Mouse (Mus musculus): ENCODE results near the gene Stk38. TPM values are rescaled to one million over a fixed set of nuclear protein-coding genes. Genes with fewer than 3 reads are reported as not detected.
A peak's percentile ranks its signal among the peaks of the same experiment; 100 is the strongest.

Gene Stk38
- polyA plus RNA-seq, 1 experiment from 2014 or later = 71.0 TPM

- no peaks in the 10 kb centered on the region; the same call in 1 of the 2 replicates for H3K27me3 ChIP-seq (replicated peaks)
- H3K4me3 ChIP-seq = no peak overlapping the region
- H3K4me2 ChIP-seq = peak overlapping the region; percentile 31
- peaks cover 35% of the 10 kb centered on the region for H3K4me1 ChIP-seq
- H3K36me3 ChIP-seq = no peaks in the 10 kb centered on the region
- H3K9me3 ChIP-seq = no peaks in the 10 kb centered on the region
- ATAC-seq (ENCODE audit: extremely low read depth, insufficient number of reproducible peaks, low FRiP score, low TSS enrichment) = no peak
- peak overlapping the region; percentile 75 for H3K27ac ChIP-seq (replicated peaks)
- no peak overlapping the region for H3K9ac ChIP-seq
- 60% methylated on average over 22 of the region's 22 CpGs for WGBS
Observed at GRCm38 (mm10) chr17:29024047-29024892, 16.5 kb upstream of the Stk38 start.

DNA sequence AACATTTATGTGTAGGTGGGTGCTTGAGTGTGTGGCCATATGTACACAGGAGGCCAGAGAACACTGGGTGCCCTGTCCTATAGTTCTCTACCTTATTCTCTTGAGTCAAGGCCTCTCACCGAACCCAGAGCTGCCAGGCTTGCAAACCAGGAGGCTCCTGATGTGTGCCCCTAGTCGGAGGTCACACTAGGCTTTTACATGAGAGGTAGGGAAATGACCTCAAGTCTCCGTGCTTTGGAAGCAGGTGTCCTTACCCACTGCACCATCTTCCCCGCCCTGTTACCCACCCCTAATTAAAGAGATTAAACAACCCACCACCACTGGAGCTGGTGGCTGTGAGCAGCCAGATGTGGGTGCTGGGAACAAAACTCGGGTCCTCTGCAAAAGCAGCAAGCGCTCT, 15.6 kb upstream of the Stk38 start:
- Histone ChIP-seq H3K9ac (no peak overlapping the region), H3K4me3 (no peak overlapping the region), H3K4me2 (no peak overlapping the region), H3K27me3 (replicated peaks) (no peaks in the 10 kb centered on the region; the same call in 1 of the 2 replicates), H3K9me3 (no peaks in the 10 kb centered on the region), H3K36me3 (no peaks in the 10 kb centered on the region), H3K4me1 (peaks cover 42% of the 10 kb centered on the region), H3K27ac (replicated peaks) (no peak overlapping the region)
- ATAC-seq (ENCODE audit: extremely low read depth, insufficient number of reproducible peaks, low FRiP score, low TSS enrichment) = no peak
- 79% methylated on average over 6 of the region's 6 CpGs for WGBS

DNA sequence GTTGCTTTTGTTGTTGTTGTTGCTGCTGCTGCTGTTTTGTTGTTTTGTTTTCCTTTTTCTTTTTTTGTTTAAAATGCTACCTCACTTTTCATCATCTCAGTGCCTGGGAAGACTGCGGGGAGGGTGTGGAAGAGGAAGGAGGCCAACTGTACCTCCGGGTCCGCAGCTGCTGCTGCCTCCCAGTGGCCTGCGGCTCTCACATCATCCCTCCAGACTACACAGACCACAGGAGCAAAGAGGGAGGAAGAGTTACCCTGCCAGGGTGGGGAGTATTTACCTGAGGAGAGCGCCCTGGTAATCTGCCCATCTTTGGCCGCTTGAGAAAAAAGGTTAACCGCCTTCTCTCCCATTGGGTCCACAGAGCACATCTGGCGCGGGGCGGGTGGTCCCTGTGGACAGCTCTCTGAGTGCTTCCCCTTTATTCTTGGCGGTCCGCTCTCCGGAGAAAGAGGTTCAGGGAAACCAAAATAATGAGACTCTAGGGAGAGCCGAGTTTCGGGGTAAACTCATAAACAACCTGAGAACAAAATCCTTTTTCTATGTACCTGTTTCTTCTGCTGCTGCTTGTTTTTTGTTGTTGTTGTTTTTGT, 14.5 kb upstream of the Stk38 start:
- Histone ChIP-seq H3K4me3 (no peak overlapping the region), H3K4me2 (peak overlapping the region; percentile 49), H3K27me3 (replicated peaks) (no peaks in the 10 kb centered on the region; the same call in 1 of the 2 replicates), H3K4me1 (peaks cover 46% of the 10 kb centered on the region), H3K27ac (replicated peaks) (no peak overlapping the region), H3K9ac (peak overlapping the region; percentile 54; the same call in 1 of the 2 replicates), H3K9me3 (no peaks in the 10 kb centered on the region), H3K36me3 (no peaks in the 10 kb centered on the region)
- no peak for ATAC-seq (ENCODE audit: extremely low read depth, insufficient number of reproducible peaks, low FRiP score, low TSS enrichment)
- 27% methylated on average over 15 of the region's 15 CpGs for WGBS

DNA sequence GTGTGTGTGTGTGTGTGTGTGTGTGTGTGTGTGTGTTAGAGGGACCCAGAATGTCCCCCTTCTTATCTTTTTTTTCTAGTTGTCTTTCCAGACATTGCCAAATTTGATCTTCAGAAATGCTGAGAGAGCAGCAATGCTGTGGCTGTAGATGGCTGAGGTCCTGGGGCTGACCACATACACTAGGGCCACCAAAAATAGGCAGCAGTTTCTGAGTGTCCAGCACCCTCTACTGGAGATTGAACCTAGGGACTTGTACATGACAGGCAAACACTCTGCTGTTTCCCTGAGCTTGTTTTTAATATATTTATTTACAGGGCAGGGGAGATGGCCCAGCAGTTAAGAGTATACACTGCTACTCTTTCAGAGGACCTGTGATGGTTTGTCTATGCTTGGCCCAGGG, 12.6 kb upstream of the Stk38 start:
- no peaks in the 10 kb centered on the region for H3K9me3 ChIP-seq
- no peak overlapping the region for H3K4me3 ChIP-seq
- ATAC-seq (ENCODE audit: extremely low read depth, insufficient number of reproducible peaks, low FRiP score, low TSS enrichment) = no peak
- no peaks in the 10 kb centered on the region; the same call in 1 of the 2 replicates for H3K27me3 ChIP-seq (replicated peaks)
- no peaks in the 10 kb centered on the region for H3K36me3 ChIP-seq
- no peak overlapping the region for H3K4me2 ChIP-seq
- H3K9ac ChIP-seq = no peak overlapping the region
- H3K4me1 ChIP-seq = peaks cover 33% of the 10 kb centered on the region
- no peak overlapping the region for H3K27ac ChIP-seq (replicated peaks)

DNA sequence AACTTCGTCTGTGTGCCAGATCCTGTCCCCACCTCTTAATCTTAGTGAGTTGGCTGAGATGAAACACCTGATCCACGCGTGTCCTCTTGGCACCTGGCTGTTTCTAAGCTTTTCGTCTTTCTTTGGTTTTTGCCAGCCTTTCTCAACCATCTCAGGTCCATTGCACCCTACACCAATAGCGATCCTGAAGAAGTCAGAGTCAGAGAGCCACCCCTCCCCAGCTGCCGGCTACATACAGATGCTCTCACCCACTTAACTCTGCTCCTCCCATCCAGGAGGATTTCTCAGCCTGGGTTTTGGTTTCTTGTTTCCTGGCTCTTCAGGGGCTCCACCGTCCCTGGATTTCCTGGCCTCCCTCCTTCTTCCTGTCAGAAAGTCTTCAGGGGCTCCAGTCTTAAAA, 11.6 kb upstream of the Stk38 start:
- Histone ChIP-seq H3K36me3 (no peaks in the 10 kb centered on the region), H3K27me3 (replicated peaks) (no peaks in the 10 kb centered on the region; the same call in 1 of the 2 replicates), H3K9ac (no peak overlapping the region), H3K9me3 (no peaks in the 10 kb centered on the region), H3K4me1 (peaks cover 25% of the 10 kb centered on the region), H3K4me2 (no peak overlapping the region), H3K4me3 (no peak overlapping the region), H3K27ac (replicated peaks) (no peak overlapping the region)
- ATAC-seq (ENCODE audit: extremely low read depth, insufficient number of reproducible peaks, low FRiP score, low TSS enrichment) = no peak
- 58% methylated on average over 7 of the region's 7 CpGs for whole genome bisulfite sequencing

- Histone ChIP-seq H3K9me3 (no peaks in the 10 kb centered on the region), H3K9ac (no peak overlapping the region), H3K4me1 (peaks cover 24% of the 10 kb centered on the region), H3K27ac (replicated peaks) (no peak overlapping the region), H3K27me3 (replicated peaks) (no peaks in the 10 kb centered on the region; the same call in 1 of the 2 replicates), H3K4me3 (no peak overlapping the region), H3K36me3 (no peaks in the 10 kb centered on the region), H3K4me2 (no peak overlapping the region)
- WGBS = 43% methylated on average over 11 of the region's 11 CpGs
- ATAC-seq (ENCODE audit: extremely low read depth, insufficient number of reproducible peaks, low FRiP score, low TSS enrichment) = no peak
Observed at GRCm38 (mm10) chr17:29018292-29018984, 10.6 kb upstream of the Stk38 start.

DNA sequence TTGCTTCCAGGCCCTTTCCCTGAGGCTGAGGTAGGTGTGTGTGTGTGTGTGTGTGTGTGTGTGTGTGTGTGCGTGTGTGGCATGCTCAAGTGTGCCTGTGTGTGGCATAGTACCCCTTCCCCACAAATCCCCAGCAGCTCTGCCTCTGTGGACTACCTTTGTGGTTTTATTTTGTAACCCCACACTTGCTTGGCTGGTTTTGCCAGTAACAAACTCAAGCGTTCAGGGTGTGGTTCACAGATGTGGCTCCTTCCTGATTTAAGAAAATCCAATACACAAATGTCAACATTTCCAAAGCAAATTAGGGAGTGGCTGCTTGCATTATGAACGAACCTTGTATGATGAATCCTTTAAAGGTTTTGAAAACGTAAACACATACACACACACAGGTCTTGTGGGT, 8.9 kb upstream of the Stk38 start:
- WGBS = 75% methylated on average over 4 of the region's 4 CpGs
- H3K27me3 ChIP-seq (replicated peaks) = no peaks in the 10 kb centered on the region
- no peak overlapping the region for H3K9ac ChIP-seq
- no peak overlapping the region for H3K27ac ChIP-seq (replicated peaks)
- H3K36me3 ChIP-seq = no peaks in the 10 kb centered on the region
- no peak overlapping the region for H3K4me2 ChIP-seq
- H3K9me3 ChIP-seq = no peaks in the 10 kb centered on the region
- H3K4me3 ChIP-seq = no peak overlapping the region
- ATAC-seq (ENCODE audit: extremely low read depth, insufficient number of reproducible peaks, low FRiP score, low TSS enrichment) = no peak
- H3K4me1 ChIP-seq = peaks cover 22% of the 10 kb centered on the region

DNA sequence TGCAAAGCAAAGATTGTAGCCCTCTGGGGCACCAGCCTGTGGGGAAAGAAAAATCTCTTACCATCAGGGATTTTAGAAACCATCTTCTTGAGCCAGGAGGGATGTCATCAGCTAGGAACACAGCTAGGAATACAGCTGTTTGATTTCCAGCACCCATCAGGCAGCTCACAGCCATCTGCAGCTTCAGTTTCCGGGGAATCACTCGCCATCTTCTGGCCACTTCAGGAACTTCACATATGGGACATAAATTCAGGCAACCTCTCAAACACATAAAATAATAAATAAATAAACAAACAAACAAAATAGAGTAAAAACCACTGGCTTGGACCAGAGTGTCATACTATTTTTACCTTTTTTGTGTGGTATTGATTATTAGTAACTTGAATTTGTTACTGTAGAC, 7.8 kb upstream of the Stk38 start:
- 33% methylated on average over 2 of the region's 2 CpGs for WGBS
- Histone ChIP-seq H3K4me3 (no peak overlapping the region), H3K9me3 (no peaks in the 10 kb centered on the region), H3K4me1 (peaks cover 22% of the 10 kb centered on the region), H3K27me3 (replicated peaks) (no peaks in the 10 kb centered on the region), H3K9ac (no peak overlapping the region), H3K27ac (replicated peaks) (no peak overlapping the region), H3K36me3 (no peaks in the 10 kb centered on the region), H3K4me2 (no peak overlapping the region)
- ATAC-seq (ENCODE audit: extremely low read depth, insufficient number of reproducible peaks, low FRiP score, low TSS enrichment) = no peak

DNA sequence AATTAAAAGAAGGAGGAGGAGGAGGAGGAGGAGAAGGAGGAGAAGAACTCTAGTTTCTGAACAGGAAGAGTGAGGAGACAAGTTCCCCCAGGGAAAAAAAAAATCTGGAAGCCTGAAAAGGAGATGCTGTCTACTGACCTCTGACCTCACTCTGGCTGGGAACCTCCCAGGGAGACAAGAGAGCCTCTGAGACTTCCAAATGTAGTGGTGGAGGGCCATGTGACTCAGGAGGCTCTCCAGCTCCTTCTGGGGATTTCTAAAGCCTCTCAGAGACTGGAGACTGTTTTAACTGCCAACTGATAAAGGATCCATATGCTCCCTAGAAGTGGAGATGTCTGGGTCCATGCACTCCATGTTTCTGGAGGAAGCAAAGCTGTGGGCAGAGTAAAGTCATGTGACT, 6.4 kb upstream of the Stk38 start:
- Histone ChIP-seq H3K4me2 (no peak overlapping the region), H3K36me3 (no peaks in the 10 kb centered on the region), H3K27me3 (replicated peaks) (no peaks in the 10 kb centered on the region), H3K4me1 (peaks cover 16% of the 10 kb centered on the region), H3K27ac (replicated peaks) (0 out of 2 replicates have a peak overlapping the region, but pooled peaks have one; percentile 20), H3K9me3 (no peaks in the 10 kb centered on the region), H3K4me3 (no peak overlapping the region), H3K9ac (0 out of 2 replicates have a peak overlapping the region, but pooled peaks have one; percentile 28)
- ATAC-seq (ENCODE audit: extremely low read depth, insufficient number of reproducible peaks, low FRiP score, low TSS enrichment) = no peak

- Histone ChIP-seq H3K27ac (replicated peaks) (no peak overlapping the region), H3K36me3 (0 out of 2 replicates have a peak, but pooled peaks cover 7% of the 10 kb centered on the region), H3K4me1 (peaks cover 25% of the 10 kb centered on the region), H3K9me3 (no peaks in the 10 kb centered on the region), H3K9ac (no peak overlapping the region), H3K27me3 (replicated peaks) (no peaks in the 10 kb centered on the region), H3K4me3 (no peak overlapping the region), H3K4me2 (no peak overlapping the region)
- 84% methylated on average over 4 of the region's 4 CpGs for WGBS
- no peak for ATAC-seq (ENCODE audit: extremely low read depth, insufficient number of reproducible peaks, low FRiP score, low TSS enrichment)
Observed at GRCm38 (mm10) chr17:29009181-29009580, 1.4 kb upstream of the Stk38 start.

DNA sequence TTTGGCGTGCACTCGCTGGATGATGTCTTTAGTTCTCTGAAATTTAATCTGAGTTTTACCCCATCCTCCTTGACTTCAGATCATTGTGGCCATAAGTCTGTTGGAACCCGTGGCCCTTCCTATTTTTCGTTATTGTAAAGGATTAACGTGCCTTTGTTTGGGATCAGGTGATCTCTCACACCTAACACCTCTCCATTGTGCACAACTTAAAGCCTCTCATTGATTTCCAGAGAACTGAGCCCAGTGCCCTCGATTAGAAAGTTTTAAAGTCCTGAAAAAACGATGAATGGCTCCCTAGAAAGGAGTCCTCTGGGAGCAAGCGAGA, 493 bp upstream of the Stk38 start:
- H3K4me3 ChIP-seq = peak overlapping the region; percentile 79

More for the DNA sequence above, 493 bp upstream of the Stk38 start:
- Histone ChIP-seq H3K36me3 (0 out of 2 replicates have a peak, but pooled peaks cover 10% of the 10 kb centered on the region), H3K27ac (replicated peaks) (peak overlapping the region; percentile 87), H3K4me1 (peaks cover 28% of the 10 kb centered on the region), H3K4me2 (peak overlapping the region; percentile 89), H3K27me3 (replicated peaks) (no peaks in the 10 kb centered on the region), H3K9me3 (no peaks in the 10 kb centered on the region), H3K9ac (peak overlapping the region; percentile 96)
- no peak for ATAC-seq (ENCODE audit: extremely low read depth, insufficient number of reproducible peaks, low FRiP score, low TSS enrichment)
- WGBS = 16% methylated on average over 8 of the region's 8 CpGs

Data from heart, embryonic 13.5 days (tissue).